Mouse (Mus musculus) brain, adult 2 months (tissue): ENCODE measurements at regions not wholly inside any gene's neighbourhood (a gene's known extent, or its start where the extent isn't known, plus 50 kb on each side); places are given as distances from the start of the nearest gene placed in this dataset.
"Not testable (repeated sequence)": the region's sequence is repeated elsewhere in the genome, so short reads cannot be mapped to it uniquely, and the experiment has no call there.

ENCODE experiments used
- DNase-seq: peaks from one replicate; pipeline ENCODE4 v3.0.0; 2011; ENCODE audit warnings: low read depth, low spot score

GRCm38 (mm10) chr6:67674717-67675116 lies 139.1 kb upstream of the Tacstd2 start:
- DNase-seq: not testable (repeated sequence)

DNA sequence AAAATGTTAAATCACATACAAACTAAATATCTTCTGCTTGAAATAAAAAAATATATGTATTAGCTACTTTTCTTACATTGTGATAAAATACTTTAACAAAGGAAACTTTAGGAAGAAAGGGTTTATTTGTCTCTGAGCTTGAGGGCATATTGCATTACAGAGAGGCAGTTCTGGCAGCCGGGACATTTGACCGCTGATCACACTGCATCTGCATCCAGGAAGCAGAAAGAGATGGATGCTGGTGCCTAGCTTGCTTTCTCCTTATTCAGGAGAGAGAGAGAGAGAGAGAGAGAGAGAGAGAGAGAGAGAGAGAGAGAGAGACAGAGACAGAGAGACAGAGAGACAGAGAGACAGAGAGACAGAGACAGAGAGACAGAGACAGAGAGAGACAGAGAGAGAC lies 137.7 kb upstream of the Tacstd2 start:
- not testable (repeated sequence) for DNase-seq

DNA sequence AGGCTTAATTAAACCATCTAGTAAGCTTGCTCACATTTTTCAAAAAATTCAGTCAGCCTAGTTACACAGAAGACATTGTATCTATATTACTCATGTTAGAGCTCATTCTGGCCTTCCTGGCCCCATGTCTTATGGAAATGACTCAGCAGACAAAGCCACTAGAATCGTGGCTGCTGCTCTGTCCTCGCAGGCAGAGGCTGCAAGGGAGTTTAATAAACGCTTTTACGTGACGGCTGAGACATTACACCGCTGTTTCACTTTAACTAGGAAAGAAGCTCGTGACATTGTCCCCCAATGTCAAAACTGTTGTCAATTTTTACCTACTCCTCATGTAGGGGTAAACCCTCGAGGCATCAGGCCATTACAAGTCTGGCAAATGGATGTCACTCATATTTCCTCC lies 132.5 kb upstream of the Tacstd2 start:
- not testable (repeated sequence) for DNase-seq

- DNase-seq: peak; percentile 17
Measured at GRCm38 (mm10) chr6:67631617-67632016, 96.0 kb upstream of the Tacstd2 start.

DNA sequence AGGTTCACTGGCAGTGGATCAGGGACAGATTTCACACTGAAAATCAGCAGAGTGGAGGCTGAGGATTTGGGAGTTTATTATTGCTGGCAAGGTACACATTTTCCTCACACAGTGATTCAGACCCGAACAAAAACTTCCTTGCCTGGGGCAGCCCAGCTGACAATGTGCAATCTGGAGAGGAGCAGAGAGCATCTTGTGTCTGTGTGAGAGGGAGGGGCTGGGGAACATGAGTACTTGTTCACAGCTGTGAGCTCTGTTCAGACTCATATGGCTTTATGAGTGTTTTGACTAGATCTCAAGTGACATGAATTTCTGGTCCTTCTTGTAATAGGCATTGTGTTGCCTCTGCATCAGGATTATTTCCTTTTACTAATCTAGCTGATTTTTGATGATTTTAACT lies 74.8 kb upstream of the Tacstd2 start:
- peak; percentile 36 for DNase-seq

DNA sequence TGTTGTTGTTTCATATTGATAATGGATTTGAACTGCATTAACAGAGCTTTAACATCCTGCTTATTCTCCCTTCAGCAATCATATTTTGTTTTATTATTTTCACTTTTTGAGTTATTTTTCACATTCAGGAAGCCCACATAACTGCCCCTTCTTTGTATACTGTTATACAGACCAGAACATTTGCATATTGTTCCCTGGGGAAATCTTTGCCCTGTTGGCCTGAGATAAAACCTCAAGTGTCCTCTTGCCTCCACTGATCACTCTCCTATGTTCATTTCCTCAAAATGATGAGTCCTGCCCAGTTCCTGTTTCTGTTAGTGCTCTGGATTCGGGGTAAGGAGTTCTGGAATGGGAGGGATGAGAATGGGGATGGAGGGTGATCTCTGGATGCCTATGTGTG lies 73.9 kb upstream of the Tacstd2 start:
- DNase-seq: not testable (repeated sequence)
